Mouse (Mus musculus) heart, postnatal 10 days (tissue): ENCODE results near the gene Nhlrc4. TPM values are rescaled to one million over a fixed set of nuclear protein-coding genes. Genes with fewer than 3 reads are reported as not detected.

Experiments
- DNase-seq, 2 experiments: peaks; one replicate each; pipeline ENCODE4 v3.0.0; 2021
- intact Hi-C: fragments of 180-260 bp; cut with DNase I; formaldehyde crosslinking; loops from one replicate; pipeline ENCODE4 v1.15.1; 2025
- total RNA-seq, 2 experiments: library from RNA; stranded (reverse); gene quantifications; 2 replicates each; pipeline ENCODE4 v1.2.3; 2021

The Nhlrc4 gene
- total RNA-seq, 2 experiments from 2014 or later = not detected

DNA sequence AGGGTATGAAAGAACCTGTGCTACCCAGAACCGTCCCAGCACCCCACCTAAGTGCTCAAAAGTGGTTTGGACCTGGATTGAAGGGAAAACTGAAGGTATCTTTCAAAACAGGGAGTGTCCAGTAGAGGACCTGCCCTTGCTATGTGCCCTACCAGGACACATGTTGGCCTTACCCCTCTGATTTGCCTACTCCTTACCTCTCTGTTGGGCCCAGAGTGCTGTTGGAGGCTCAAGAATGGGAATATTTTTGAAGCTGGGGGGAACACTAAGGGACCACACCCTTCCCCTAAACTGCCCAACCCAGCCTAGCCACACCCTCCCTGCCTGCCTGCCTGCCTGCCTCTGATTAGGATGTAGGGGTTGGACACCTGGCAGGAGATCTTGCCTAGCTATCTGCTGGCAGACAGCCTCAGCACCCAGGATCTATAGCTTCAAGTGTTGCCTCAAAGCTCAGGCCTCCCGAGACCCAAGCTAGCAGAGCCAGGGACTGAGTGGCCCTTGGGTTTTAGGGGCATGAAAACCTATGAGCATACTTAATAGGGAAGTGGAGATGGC, 2.1 kb downstream of the Nhlrc4 start:
- intact Hi-C loops = loop anchor here (5.0 kb wide), 1 partner anchor 50 kb away; no protein-coding TSS in a partner anchor

DNA sequence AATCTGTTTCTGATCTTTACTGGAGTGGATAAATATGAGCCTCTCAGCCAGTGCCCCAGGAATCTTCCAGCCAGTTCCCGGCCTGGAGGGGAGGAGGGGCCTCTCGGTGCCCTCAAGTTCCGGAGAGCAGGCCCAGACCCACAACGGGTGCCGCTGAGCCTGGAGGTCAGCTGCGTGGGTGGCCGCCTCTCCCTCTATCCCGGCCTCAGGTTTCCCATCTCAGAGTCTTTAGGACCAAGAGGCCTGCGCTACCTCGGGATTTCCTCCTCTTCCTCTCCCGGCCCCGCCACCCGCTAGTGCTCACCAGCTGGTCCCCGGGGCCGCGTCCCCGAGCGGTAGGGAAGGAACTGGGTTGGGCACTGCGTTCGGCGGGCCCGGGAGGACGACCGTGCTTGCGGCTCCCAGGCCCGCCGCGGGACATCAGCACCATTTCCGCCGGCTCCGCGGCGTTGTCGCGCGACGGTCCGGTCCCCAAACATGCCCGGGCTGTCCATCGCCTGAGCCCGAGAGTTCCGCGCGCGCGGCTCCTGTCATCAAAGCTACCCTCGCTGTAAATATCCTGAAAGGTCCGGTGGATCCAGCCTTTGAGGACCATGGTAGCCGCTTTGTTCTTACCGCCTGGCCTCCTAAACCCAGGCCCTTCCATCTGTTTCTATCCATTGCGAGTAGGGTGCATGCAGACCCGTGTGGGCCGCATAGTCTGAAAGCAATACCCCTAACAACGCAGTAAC, 3.1 kb downstream of the Nhlrc4 start:
- intact Hi-C loops = loop anchor here (5.0 kb wide), 1 partner anchor 49 kb away; no protein-coding TSS in a partner anchor
- DNase-seq = peak; percentile 87 to 89

More for the DNA sequence above, 2.1 kb downstream of the Nhlrc4 start:
- no peak for DNase-seq

DNA sequence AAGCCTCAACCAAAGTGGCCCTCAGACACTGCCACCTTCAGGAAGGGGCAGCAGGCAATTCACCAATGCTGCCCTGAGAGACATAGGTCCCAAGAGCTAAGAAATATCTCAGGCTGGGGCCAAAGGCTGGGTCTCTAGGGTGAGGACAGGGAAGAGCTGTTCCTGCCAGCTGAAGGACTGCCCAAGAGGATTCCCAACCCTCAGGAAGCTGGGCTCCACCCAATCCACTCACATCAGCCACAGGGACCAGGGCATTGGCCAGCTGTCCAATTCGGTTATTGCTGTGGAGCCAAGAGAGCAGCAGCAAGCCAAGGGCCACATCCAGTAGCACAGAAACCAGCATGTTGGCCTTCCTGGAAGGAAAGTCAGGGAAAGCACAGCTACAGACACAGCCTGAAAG, 10.2 kb downstream of the Nhlrc4 start:
- intact Hi-C loops = no loop called here
- no peak for DNase-seq

DNA sequence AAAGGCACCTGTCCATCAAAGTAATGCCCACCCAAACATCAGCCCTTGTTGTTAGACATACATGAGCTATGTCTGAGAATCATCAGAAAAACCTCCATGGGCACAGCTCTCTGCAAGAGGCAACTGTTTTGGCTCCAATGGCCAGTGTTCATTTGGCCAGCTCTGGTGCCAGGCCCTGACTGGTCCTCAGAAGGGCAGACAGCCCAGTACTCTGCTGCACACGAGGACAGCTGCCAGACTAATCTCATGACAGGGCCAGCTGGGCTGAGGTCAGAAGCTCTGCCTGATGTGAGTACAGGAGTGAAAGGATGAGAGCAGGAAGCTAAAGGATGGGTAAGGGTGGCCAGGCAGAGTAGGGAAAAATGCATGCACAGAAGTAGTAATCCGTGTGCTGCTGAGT, 19.4 kb downstream of the Nhlrc4 start:
- DNase-seq = peak; percentile 78 to 81
- intact Hi-C loops = no loop called here

DNA sequence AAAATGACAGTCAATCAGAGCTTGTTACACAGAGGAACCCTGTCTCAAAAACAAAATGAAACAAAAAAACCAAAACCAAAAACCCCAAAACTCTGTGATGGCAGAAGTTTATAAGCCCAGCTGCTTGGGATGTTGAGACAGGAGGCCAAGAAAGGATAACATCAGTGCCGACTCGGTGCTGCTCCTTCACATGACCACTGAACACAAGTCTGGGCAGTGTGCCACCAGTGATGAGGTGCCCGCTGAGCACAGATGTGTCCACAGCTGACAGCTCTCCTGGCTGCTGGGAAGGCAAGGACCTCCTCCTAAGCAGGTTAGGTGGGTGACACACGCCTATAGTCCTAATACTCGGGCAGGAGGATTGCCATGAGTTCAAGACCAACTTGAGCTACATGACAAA, 22.6 kb downstream of the Nhlrc4 start:
- peak in 1 of 2 experiments; percentile 34 for DNase-seq
- intact Hi-C loops = no loop called here

DNA sequence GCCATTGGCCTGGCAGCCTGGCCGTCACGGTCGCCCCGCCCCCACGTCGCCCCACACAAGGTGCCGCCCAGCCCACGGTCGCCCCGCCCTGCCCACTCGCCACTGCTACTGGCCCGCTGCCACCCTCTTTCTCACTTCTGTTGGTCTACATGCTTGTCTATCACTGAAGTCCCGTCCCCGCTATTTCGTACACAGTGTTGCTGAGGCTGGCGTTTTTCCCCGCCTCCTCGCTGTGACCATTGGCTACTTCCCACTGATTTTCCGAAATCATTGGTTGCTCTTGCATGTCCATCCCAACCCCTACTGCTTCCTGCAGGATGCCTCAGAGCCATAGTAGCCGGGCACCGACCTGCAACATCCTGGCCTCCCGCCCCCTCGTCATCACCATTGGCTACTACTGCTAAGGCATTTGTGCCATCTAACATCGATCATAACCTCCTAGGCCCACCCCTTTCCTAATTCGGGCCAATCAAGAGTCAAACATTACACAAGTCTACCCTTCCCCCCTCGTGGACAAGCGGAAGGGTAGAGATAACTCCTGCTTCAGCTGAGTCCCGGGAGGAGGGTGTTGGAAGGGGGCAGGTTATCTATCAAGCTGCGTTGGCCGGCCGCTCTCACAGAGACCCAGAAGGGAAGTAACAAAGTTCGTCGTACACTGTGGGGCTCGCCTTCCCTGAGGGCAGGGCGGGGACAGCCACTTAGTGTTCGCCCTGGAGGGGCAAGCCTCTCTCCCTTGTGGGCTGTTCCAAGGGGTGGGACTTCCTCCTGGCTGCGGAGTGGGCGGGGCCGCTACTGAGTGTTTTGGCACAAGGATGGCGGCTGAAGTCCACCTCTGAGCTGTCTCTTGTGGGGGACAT, 24.7 kb downstream of the Nhlrc4 start:
- peak; percentile 100 for DNase-seq
- intact Hi-C loops = loop anchor here (2.0 kb wide), 1 partner anchor 45 kb away; the partner anchor contains the start of gene Mettl26

DNA sequence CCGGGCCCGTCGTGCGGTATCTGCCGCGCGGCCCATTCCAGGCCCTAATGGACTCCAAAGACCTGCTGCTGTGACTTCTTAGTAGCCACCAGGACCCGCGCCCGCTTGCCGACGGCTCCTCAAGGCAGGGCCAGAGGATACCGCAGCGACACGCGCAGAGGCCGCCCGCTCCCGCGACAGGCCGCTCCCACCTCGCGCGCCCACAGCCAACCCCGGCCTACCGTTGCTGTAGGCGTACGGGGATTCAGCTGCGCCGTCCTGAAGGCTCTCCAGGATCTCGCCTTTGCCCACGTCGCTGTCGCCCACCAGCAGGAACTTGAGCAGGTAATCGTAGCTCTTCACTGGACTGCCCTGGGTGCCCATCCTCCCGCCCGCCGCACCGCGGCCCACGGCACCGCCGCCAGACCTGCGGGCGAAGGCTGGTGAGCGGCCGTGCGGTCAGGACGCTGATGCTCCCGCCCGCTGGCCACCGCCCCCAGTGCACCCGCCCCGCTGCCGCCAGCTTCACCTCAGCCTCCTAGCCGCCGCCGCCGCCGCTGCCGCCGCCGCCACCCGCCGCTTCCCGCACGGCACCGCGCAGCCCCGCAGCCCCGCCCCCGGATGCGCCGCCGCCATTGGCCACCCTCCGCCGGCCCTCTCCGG, 25.5 kb downstream of the Nhlrc4 start, which contains the start of gene Rab40c:
Gene Rab40c, minus strand, starts transcription at position 584 of the 642 bp plus-strand sequence.
- DNase-seq = no peak
- intact Hi-C loops = loop anchor here (2.0 kb wide), 1 partner anchor 44 kb away; the partner anchor contains the start of gene Mettl26

DNA sequence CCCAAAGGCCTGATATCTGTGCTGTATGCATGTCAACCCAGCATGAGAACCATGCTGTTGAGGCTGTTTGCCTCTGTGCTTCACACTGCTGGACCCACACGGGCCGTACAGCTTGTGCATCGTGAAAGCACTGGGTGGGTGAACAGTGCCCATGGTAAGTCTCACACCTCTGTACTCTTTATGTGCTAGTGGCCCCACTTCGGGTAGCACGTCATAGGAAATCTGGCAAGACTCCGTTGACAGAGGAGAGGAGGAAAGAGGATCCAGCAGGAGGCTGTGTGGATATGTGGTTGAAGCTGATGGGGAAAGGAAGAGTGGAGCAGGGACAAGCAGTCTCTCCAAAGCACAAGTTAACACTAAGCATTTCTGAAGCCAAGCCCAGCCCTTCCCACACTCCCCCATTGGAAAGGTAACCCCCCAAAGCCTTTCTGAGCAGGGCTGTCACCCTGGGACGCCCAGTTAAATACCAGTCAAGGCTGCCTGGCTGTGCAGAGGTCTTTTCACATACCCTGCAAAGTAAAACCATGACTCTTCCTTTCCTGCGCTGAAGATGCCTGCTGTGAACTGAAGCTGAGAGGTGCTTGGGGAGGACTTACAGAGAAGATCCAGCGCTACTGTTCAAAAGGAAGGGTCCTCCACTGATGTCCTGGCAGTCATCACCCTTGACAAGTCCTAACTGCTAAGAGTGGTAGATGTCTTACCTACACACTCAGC, 26.6 kb downstream of the Nhlrc4 start:
- no peak for DNase-seq
- intact Hi-C loops = loop anchor here (2.0 kb wide), 1 partner anchor 43 kb away; the partner anchor contains the start of gene Mettl26

DNA sequence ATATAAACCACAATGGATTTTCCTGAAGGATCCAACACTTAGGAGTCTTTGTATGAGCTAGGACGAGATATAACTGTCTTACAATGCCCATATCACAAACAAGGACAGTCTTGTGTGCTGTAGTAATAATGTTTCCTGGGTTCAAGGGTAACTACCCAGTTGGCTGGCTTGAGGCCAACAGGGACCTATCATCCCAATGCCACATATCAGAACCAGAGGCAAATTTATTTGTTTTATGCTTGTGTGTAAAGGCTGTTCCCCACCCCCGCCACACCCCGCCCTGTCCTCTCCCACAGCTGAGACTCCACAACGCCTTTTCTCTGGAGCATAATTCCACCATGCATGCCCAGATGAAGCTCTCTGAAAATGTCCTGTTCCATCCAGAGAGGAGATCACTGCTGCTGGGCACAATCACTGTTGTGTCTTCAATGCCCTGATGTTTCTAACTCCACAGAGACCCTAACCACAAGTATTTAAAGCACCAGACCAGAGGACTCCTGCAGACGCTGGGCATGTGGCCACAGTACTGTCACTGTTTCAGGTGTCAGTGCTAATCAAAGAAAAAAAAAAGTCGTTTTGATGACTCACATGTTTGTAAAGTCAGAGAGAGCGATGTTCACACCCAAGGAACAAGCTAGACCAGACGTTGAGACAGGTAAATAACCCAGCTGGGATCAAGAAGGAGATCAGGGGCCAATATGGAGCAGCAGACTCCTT, 27.7 kb downstream of the Nhlrc4 start:
- intact Hi-C loops = no loop called here
- DNase-seq = no peak

DNA sequence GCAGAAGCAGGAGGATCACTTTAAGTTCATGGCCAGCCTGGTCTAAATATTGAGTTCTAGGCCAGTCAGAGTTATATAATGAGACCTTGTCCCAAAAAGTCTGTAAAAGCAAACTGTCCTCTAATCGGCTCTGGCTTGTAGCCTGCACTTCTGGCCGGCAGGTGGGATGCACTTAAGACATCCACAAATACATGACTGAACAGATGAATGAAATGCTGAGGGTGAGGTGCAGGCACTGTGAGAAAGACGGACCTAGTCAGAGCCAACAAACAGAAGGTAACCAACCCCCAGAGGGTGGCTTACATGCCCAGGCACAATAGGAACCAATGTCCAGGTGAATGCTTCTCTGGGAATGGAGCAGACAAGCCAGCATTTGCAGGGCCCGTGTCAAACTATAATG, 30.5 kb downstream of the Nhlrc4 start:
- intact Hi-C loops = no loop called here

DNA sequence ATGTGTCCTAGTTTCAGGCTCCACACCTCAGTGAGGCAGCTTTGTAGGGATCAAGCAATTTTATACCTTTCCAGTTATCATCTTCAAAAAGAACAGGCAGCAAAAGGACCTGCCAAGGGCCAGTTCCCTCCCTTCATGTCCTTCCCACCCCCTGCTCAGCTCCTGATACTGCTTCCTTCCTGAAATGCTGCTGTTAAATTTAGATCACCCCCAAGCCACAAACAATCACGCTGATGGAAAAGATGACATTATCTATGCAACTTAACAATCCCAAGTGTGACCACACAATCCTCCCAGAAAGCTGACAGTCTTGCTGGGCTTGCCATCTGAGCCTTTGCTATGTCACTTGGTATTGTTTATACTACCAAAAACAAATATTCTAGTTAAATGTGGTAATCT, 30.9 kb downstream of the Nhlrc4 start:
- peak; percentile 25 to 38 for DNase-seq
- intact Hi-C loops = no loop called here

More for the DNA sequence above, 30.5 kb downstream of the Nhlrc4 start:
- DNase-seq = no peak

DNA sequence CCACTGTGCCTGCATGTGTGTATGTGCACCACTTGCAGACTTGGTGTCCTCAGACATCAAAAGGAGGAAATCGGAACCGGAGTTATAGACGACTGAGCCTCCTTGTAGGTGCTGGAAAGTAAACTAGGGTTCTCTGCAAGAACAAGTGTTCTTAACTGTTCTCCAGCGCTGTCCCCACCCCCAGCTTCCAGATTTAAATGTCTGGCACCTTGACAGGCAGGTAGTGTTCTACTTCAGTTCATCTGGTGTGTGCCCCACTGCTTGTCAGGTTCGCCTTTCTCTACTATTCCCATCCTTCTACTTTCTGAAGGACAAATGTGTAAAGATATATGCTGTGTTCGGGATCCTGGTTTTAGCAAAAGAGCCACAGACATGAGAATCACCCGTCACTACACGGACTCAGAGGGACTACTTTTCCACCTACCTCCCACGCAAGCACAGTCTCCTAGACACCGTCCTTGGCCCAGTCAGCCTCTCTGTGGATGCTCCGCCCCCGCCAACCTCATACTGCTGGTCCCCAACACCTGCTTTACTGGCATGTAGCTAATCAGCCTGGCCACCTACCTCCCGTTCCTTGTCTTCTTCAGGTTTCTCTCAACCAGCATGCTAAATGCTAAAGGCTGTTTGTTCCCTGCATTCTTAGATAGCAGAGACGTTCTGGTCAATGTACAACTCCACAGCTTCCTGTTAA, 31.4 kb downstream of the Nhlrc4 start:
- intact Hi-C loops = no loop called here
- peak in 1 of 2 experiments; percentile 12 for DNase-seq

DNA sequence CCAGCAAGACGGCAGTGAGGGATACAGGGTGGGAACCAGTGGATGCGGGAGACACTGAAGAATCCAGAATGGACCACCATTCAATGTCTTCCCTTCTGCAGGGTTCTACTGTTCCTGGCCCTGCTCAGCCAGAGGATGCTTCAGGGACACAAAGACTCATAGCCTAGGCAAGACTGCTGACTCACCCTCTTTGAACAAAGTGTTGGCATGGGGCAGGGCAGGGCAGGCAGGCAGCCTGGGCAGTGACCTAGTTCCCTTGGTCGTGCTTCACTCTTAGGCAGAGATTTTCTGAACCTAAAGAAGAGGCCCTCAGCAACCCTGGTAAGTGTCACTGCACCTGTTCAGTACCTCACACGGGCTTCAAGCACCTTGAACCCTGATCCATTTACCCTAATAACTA, 32.9 kb downstream of the Nhlrc4 start:
- peak; percentile 33 to 54 for DNase-seq
- intact Hi-C loops = no loop called here

DNA sequence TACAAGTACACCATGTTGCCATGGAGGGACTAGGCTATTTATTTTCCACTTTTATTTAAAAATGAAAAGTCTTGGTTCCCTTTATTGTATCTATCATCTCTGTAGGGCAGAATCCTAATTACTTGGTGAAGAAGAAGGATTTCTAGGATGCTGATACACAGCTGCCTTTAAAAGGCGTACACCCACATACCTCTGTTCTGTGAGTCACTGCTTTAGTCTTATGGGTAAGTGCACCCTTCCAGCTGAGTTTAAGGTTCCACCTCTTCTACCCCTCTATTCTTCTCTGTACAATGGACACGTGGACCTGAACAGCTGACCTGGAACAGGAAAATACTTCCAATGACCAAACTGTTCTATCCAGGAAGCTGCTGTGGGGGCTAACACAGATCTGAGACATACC, 37.1 kb downstream of the Nhlrc4 start:
- DNase-seq = no peak

DNA sequence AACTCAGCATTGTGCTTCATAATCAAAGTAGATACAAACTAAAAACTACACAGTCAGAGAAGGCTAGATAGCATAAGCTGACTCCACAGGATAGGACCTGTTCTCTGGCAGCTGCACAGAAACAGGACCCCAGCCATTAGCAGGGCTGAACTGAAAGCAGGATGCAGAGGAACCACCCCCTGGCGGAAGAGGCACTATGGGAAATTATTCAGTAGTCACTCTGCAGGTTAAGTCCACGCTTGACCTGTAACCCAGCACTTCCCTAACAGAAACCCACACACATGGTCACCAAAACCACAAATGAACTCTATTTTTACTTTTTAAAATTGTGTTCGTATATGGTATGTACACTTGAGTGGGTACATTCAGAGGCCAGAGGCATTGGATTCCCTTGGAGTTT, 41.7 kb downstream of the Nhlrc4 start:
- DNase-seq = no peak
- intact Hi-C loops = no loop called here

More for the DNA sequence above, 37.1 kb downstream of the Nhlrc4 start:
- intact Hi-C loops = no loop called here

DNA sequence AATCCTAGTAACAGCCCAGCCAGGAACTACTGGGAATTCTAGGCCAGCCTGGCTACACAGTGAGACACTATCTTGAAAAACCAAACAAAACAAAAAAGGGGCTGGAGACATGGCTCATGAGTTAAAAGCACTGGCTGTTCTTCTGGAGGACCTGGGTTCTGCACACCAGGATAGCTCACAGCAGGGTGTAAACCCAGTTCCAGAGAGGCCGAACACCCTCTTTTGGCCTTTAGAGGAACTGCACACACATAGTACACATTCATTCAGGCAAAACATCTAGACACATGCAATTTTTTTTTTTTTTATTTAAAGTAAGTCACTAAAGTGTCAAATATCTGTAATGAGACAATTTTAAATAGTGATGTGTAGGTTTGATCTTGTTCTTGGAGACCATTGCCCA, 44.6 kb downstream of the Nhlrc4 start:
- DNase-seq = no peak
- intact Hi-C loops = no loop called here

DNA sequence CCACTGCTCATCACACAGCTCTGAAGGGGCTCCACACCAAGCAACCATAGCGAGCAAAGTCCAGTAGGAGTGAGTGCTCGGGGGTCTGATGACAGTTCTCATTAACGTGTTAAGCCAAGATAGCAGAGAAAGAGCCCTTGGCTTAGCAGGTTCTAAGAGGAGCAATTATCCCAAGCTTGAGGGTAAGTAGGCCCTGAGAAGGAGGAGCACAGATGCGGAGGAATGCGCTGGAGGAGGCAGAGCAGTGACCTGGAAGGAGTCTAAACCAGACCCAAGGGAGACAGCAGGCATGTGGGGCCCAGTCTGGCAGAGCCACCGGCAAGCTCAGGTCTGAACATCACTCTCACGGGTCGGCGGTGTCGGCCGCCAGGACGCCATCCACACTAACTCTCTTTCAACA, 48.9 kb downstream of the Nhlrc4 start:
- no peak for DNase-seq
- intact Hi-C loops = no loop called here

DNA sequence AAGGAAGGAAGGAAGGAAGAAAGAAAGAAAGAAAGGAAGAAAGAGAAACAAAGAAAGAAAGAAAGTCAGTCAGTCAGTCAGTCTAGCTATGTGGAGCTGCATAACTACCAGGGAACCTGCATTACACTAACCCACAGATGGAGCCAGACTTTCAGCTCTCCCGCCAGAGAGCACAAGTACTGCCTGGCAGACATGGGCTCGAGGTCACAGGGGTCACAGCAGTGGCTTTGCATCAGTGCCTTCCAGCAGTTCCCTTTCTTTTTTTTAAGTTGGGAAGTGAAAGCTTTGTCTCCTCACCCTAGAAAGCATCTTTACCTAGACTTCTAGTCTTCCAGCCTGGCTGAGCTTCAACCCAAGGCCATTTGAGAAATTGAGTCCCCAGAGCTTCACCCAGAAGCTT, 49.3 kb downstream of the Nhlrc4 start:
- DNase-seq = peak in 1 of 2 experiments; percentile 37
- intact Hi-C loops = no loop called here
